Mouse (Mus musculus): ENCODE measurements at regions not wholly inside any gene's neighbourhood (a gene's known extent, or its start where the extent isn't known, plus 50 kb on each side); places are given as distances from the start of the nearest gene placed in this dataset.

DNA sequence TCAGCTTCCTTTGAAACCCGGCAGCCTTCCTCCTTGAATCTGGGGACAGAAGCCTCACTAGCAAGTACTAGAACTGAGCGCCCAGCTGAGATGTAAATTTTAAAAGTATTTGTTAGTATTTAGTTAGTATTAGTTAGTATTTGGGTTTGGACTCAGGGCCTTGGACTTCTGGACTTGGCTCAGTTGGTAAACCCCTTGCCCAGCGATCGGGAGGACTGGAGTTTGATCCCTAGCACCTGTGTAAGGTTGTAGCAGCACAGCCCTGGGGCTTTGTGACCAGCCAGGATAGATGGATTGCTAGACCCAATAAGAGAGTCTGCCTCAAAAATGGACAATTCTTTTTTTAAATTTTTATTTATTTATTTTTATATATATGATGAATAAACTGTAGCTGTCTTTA is 62.7 kb upstream of the Ppp2r5a start:
- no peak for TF ChIP-seq ZNF384 (IDR thresholded peaks at IDR 0.05; ENCODE audit: low read depth, low read length)
- TF ChIP-seq CHD2 (IDR thresholded peaks at IDR 0.05; ENCODE audit: low read depth, low read length): no peak
